Mouse (Mus musculus) forebrain, embryonic 14.5 days (tissue): ENCODE results near the gene Mrpl33. TPM values are rescaled to one million over a fixed set of nuclear protein-coding genes. Genes with fewer than 3 reads are reported as not detected.
"Not testable (repeated sequence)": the region's sequence is repeated elsewhere in the genome, so short reads cannot be mapped to it uniquely, and the experiment has no call there.

Source experiments
- ATAC-seq: fragments of 200-750 bp; cut with Nextera tagmentation; 2 replicates; pipeline ENCODE4 v1.8.0; 2017; ENCODE audit warnings: mild to moderate bottlenecking, moderate library complexity
- DNase-seq: peaks from one replicate; pipeline ENCODE4 v3.0.0-alpha.2; 2015; ENCODE audit warnings: low spot score
- H3K27ac ChIP-seq: fragments of 300-500 bp; sonication (generic); 2 replicates; pipeline ENCODE4 v1.5.1; 2014; ENCODE audit warnings: low read depth, mild to moderate bottlenecking, control low read depth, low read length, moderate library complexity
- H3K27me3 ChIP-seq: fragments of 300-500 bp; sonication (generic); replicated peaks from 2 replicates; pipeline ENCODE4 v1.6.1; 2014; ENCODE audit warnings: low read length, control low read depth, mixed read lengths; ENCODE audit not compliant: control insufficient read depth, insufficient read depth
- H3K36me3 ChIP-seq: fragments of 300-500 bp; sonication (generic); 2 replicates; pipeline ENCODE4 v1.6.1; 2014; ENCODE audit warnings: low read length, control low read depth; ENCODE audit not compliant: control insufficient read depth, insufficient read depth
- H3K4me1 ChIP-seq: fragments of 300-500 bp; sonication (generic); 2 replicates; pipeline ENCODE4 v1.6.1; 2014; ENCODE audit warnings: antibody characterized with exemption, low read length, control low read depth; ENCODE audit not compliant: control insufficient read depth, insufficient read depth
- H3K4me2 ChIP-seq: fragments of 300-500 bp; sonication (generic); 2 replicates; pipeline ENCODE4 v1.6.1; 2014; ENCODE audit warnings: mild to moderate bottlenecking, control low read depth, low read length
- H3K4me3 ChIP-seq: fragments of 300-500 bp; sonication (generic); 2 replicates; pipeline ENCODE4 v1.5.1; 2014; ENCODE audit warnings: low read depth, low read length, control low read depth
- H3K9ac ChIP-seq: fragments of 300-500 bp; sonication (generic); 2 replicates; pipeline ENCODE4 v1.6.1; 2014; ENCODE audit warnings: mild to moderate bottlenecking, low read length, control low read depth, moderate library complexity
- H3K9me3 ChIP-seq: fragments of 300-500 bp; sonication (generic); replicated peaks from 2 replicates; pipeline ENCODE4 v1.6.1; 2016; ENCODE audit warnings: low read length, control low read depth, mixed read lengths; ENCODE audit not compliant: control insufficient read depth
- WGBS: fragments of 180-500 bp; shearing (Covaris S2); extraction: QIAGEN DNeasy Blood & Tissue Kit; methylation state at CpG from one replicate; pipeline ENCODE4 v1.1.7; 2014; 5-methylcytosine and 5-hydroxymethylcytosine counted together
- polyA plus RNA-seq: library from polyadenylated mRNA; unstranded; fragments of >200 nt; fragmentation: Nextera tagmentation; extraction: Ambion mirVana; gene quantifications from 2 replicates; pipeline ENCODE4 v1.2.1, GENCODE M21; 2014

Mrpl33 gene
- polyA plus RNA-seq, 1 experiment from 2014 or later = 241 TPM

DNA sequence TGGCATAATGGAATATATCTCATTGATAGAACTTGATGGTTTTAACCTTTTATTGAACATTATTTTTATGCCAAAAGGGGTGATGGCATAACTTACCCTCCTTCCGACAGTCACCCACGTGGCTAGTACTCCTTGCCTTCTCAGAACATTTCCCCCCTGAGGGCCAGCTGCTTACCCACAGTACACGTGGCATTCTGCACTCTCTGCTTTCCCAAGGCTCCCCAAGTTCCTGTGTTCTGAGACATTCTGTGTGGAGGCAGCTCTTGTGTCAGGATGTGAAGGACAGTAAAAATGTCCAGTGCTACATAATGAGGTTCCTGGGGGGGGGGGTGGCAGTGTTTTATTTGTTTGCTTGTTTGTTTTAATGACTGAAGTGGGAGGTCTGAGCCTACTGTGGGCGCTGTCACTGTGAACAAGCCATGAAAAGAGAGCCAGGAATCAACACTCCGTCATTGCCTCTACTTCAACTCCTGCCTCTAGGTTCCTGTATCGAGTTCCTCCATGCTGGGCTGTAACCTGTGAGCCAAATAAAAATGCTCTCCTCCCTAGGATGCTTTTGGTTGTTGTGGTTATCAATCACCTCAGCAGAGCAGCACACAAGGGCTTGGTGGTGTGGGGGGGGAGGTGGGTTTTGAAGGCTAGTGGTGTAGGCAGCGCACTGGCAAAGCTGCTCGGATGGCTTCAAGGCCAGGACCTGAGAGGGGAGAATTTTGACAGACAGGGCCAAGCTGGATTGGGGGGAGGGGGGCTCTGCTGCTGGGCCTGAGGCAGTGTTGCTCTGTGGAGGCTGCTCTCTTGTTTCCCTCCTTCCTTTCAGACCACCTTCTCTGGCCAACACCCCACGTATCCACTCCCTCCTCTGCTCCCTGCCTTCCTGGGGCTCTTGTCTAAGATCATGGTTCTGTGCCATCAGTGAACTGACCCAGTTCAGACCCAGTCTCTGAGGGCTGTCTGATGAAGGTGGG is 31.1 kb downstream of the Mrpl33 start:
- Histone ChIP-seq H3K9me3 (no peaks in the 10 kb centered on the region), H3K4me2 (no peak overlapping the region), H3K27me3 (no peaks in the 10 kb centered on the region), H3K9ac (no peak overlapping the region), H3K4me1 (no peaks in the 10 kb centered on the region), H3K36me3 (no peaks in the 10 kb centered on the region; the same call in 1 of the 2 replicates), H3K4me3 (no peak overlapping the region), H3K27ac (no peak overlapping the region)
- DNase-seq = no peak
- ATAC-seq = no peak
- 71% methylated on average over 9 of the region's 9 CpGs for WGBS

DNA sequence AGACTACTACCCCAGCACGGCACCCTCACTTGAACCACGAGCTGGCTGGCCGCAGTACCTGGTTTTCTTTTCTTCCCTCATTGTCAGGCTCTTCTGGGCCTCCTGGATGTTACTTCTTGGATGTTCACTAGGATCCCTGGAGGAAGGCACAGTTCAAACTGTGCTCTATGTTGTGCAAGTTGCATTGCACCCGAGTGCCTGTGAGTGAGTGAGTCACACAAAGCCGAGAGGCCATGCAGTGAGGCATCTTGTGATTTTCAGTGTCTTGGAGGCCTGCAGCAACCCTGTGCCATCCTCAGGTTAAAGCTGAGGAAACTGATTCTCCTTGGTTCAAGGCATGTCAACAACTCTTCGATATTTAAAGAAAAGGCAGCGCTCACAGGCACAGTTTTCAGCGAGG is 31.8 kb downstream of the Mrpl33 start:
- H3K4me3 ChIP-seq = no peak overlapping the region

DNA sequence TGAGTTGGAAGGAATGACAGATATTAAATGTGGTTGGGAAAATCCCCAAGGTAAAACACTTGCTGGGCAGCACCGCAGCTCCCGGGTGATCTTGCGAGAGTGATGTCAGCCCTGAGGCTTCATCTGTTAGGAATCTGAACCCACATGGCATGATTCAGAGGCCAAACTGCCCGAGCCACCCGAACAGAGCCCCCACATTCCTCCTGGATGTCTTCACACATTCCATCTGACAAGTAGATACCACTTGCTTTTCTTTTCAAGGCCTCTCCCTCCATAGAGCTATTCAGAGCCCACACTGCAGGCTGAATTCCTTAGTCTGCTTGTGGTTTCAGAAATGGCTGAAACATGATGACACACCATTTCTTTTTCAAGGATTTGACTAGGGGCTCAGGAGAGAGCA is 33.3 kb downstream of the Mrpl33 start:
- H3K4me2 ChIP-seq = no peak overlapping the region
- no peaks in the 10 kb centered on the region for H3K36me3 ChIP-seq
- ATAC-seq (no peak), DNase-seq (peak; percentile 1)
- no peaks in the 10 kb centered on the region for H3K9me3 ChIP-seq
- H3K27ac ChIP-seq = no peak overlapping the region
- 65% methylated on average over 5 of the region's 5 CpGs for WGBS
- no peaks in the 10 kb centered on the region for H3K4me1 ChIP-seq
- H3K9ac ChIP-seq = no peak overlapping the region
- H3K27me3 ChIP-seq = no peaks in the 10 kb centered on the region
- H3K4me3 ChIP-seq = no peak overlapping the region

More for the DNA sequence above, 31.8 kb downstream of the Mrpl33 start:
- WGBS = 93% methylated on average over 8 of the region's 8 CpGs
- Histone ChIP-seq H3K4me1 (no peaks in the 10 kb centered on the region), H3K27ac (no peak overlapping the region), H3K27me3 (no peaks in the 10 kb centered on the region), H3K9ac (no peak overlapping the region), H3K4me2 (no peak overlapping the region), H3K9me3 (no peaks in the 10 kb centered on the region), H3K36me3 (no peaks in the 10 kb centered on the region; the same call in 1 of the 2 replicates)
- no peak for ATAC-seq
- no peak for DNase-seq

DNA sequence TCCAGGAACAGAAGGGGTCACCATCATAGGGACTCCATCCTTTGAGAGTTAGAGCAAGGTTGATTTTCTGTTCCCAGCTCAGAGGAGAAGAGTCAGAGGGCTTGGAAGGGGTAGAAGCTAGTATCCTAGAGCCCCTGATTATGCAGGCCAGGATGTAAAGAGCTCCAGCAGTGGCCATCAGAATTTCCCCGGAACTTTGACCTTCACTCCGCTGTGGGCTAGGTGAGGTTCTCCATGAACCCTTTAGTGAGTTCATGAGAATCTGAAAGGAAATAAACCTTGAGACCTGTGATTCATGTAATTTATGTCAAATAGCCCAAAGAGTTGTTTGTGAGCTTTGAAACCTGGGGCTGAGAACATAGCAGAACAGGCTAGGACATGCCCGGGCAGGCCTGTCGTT is 34.4 kb downstream of the Mrpl33 start:
- H3K36me3 ChIP-seq, ATAC-seq, H3K9ac ChIP-seq, H3K4me1 ChIP-seq, H3K4me2 ChIP-seq, DNase-seq, H3K4me3 ChIP-seq, H3K27ac ChIP-seq, H3K9me3 ChIP-seq, H3K27me3 ChIP-seq: not testable (repeated sequence)
- WGBS = 98% methylated on average over 4 of the region's 4 CpGs

DNA sequence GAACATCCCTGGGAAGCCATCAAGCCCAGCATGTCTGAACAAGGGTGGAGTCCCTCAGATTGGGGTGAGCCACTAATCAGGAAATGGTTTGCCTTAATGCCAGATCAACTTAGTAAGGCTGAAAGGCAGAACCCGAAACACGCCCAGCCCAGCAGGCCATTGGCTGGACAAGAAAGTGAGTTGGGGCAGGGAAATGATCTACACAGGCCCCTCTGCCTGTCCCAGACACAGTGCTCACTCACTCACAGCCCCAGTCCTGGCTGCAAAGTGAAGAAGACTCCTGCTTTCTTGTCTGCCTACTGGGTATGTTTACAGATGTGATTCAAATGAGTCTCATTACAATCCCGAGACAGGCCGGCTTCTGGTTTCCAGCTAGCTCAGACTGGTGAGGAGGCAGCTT is 37.4 kb downstream of the Mrpl33 start:
- Histone ChIP-seq H3K4me1 (no peaks in the 10 kb centered on the region), H3K9ac (no peak overlapping the region), H3K4me3 (no peak overlapping the region), H3K27me3 (no peaks in the 10 kb centered on the region), H3K4me2 (no peak overlapping the region), H3K9me3 (no peaks in the 10 kb centered on the region), H3K36me3 (no peaks in the 10 kb centered on the region), H3K27ac (no peak overlapping the region)
- 52% methylated on average over 4 of the region's 4 CpGs for WGBS
- no peak for DNase-seq
- no peak for ATAC-seq

DNA sequence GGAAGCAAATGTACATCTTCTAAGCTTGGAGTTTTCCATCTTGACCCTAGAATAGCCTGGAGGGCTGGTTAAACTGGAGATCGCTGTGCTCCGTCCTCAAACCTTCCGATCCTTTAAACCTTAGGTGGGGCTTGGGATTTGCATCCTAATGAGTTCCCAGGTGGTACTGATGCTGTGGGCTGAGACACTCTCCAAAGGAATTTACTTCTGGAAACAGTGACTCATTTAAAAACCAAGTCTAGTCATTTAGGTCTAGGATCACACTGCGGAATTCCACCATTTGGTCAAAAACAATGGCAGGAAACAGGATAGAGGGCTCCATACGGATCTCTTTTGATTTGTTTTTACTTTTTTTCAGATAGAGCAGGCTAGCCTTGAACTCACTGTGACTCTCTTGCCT is 37.9 kb downstream of the Mrpl33 start:
- Histone ChIP-seq H3K27me3 (no peaks in the 10 kb centered on the region), H3K27ac (no peak overlapping the region), H3K4me1 (no peaks in the 10 kb centered on the region), H3K4me3 (no peak overlapping the region), H3K4me2 (no peak overlapping the region), H3K36me3 (no peaks in the 10 kb centered on the region), H3K9ac (no peak overlapping the region), H3K9me3 (no peaks in the 10 kb centered on the region)
- ATAC-seq (no peak), DNase-seq (no peak)
- WGBS = 37% methylated on average over 5 of the region's 5 CpGs

DNA sequence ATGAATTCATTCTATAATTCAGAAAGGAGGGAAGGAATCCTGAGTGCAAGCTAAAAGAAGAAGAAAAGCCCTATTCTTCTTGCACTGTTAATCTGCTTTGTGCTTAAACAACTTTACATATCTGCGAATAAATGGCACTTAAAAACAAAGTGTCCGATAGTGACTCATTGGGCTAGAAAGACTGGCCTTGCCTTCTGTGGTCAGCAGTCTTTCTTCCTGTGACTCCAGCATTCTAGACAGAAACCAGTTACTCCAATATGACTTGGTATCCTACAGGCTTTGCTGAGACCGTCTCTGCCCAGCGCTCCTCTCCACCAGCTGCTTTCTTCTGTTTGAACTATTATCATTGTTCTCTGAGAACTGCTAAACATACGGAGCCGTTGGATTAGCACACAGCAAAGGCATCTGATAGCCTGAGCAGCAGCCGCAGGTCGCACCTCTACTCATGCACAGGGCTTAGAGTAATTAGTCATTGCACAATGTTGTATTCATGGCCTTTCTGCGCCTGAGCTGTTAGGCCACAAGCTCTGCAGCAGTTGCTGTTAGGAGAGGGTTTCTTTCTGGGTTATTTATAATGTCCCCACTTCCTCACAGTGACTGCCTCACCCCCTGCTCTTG is 40.0 kb downstream of the Mrpl33 start:
- no peaks in the 10 kb centered on the region for H3K9me3 ChIP-seq
- H3K9ac ChIP-seq = no peak overlapping the region
- 25% methylated on average over 9 of the region's 9 CpGs for WGBS
- H3K27me3 ChIP-seq = no peaks in the 10 kb centered on the region
- no peak overlapping the region for H3K27ac ChIP-seq
- no peaks in the 10 kb centered on the region for H3K36me3 ChIP-seq
- ATAC-seq = no peak
- no peak overlapping the region for H3K4me2 ChIP-seq
- no peak for DNase-seq
- H3K4me1 ChIP-seq = no peaks in the 10 kb centered on the region
- no peak overlapping the region for H3K4me3 ChIP-seq

DNA sequence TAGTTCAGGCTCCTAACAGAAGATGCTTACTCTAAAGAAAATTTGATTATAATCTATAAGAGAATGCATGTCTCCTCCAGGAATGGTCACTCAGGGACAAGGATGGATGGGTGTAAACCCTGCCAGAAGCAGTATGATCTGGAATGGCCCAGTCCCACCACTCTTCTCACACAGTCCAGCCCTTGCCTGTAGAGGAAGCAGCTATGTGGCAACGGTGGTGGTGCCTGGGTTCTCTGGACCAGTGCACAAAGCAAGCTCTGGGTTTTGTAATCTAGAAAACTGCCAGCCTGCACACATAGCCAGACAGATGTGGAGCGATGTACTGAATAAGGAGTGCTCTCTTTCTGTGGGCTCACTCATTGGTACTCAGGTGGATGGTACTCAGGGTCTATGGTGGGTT is 43.8 kb downstream of the Mrpl33 start:
- 95% methylated on average over 2 of the region's 2 CpGs for whole genome bisulfite sequencing
- Histone ChIP-seq H3K4me3 (no peak overlapping the region), H3K4me2 (no peak overlapping the region), H3K27me3 (no peaks in the 10 kb centered on the region), H3K4me1 (no peaks in the 10 kb centered on the region), H3K9ac (no peak overlapping the region), H3K36me3 (no peaks in the 10 kb centered on the region), H3K9me3 (no peaks in the 10 kb centered on the region), H3K27ac (no peak overlapping the region)
- DNase-seq = no peak
- ATAC-seq = no peak

DNA sequence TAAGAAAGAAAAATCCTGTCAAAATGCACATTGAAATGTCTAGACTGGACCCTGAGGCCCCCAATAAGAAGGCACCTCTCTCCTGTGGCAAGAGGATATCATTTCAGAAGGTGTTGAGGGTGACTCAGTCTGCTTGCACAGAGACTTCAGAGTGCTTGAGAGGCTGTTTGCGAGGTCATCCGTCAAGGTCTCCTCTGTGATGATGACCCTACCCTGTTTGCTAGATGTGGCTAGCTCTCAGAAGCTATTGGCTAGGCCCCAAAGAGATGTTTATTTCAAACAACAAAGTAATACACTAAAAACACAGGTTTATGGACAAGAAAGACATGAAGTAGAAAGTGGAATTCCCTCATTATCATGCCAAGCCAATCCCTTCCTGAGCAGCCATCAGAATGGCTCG is 45.6 kb downstream of the Mrpl33 start:
- DNase-seq (no peak), ATAC-seq (no peak)
- Histone ChIP-seq H3K4me1 (no peaks in the 10 kb centered on the region), H3K4me3 (no peak overlapping the region), H3K9me3 (no peaks in the 10 kb centered on the region), H3K27ac (no peak overlapping the region), H3K36me3 (no peaks in the 10 kb centered on the region), H3K4me2 (no peak overlapping the region), H3K9ac (no peak overlapping the region), H3K27me3 (no peaks in the 10 kb centered on the region)
- 95% methylated on average over 3 of the region's 3 CpGs for WGBS
